Mouse (Mus musculus) inflammation-experienced regulatory T-cells (primary cell): ENCODE measurements around the gene Zfp354c. TPM values are rescaled to one million over a fixed set of nuclear protein-coding genes. Genes with fewer than 3 reads are reported as not detected.

Experiments
- polyA plus RNA-seq, 2 experiments: library from polyadenylated mRNA; unstranded; fragments of 100-300 nt; shearing (Covaris generic); gene quantifications; one replicate each; pipeline ENCODE4 v1.2.1; 2017

Gene Zfp354c
- polyA plus RNA-seq: 1 to 10 TPM; 3.0 to 5.9 TPM

DNA sequence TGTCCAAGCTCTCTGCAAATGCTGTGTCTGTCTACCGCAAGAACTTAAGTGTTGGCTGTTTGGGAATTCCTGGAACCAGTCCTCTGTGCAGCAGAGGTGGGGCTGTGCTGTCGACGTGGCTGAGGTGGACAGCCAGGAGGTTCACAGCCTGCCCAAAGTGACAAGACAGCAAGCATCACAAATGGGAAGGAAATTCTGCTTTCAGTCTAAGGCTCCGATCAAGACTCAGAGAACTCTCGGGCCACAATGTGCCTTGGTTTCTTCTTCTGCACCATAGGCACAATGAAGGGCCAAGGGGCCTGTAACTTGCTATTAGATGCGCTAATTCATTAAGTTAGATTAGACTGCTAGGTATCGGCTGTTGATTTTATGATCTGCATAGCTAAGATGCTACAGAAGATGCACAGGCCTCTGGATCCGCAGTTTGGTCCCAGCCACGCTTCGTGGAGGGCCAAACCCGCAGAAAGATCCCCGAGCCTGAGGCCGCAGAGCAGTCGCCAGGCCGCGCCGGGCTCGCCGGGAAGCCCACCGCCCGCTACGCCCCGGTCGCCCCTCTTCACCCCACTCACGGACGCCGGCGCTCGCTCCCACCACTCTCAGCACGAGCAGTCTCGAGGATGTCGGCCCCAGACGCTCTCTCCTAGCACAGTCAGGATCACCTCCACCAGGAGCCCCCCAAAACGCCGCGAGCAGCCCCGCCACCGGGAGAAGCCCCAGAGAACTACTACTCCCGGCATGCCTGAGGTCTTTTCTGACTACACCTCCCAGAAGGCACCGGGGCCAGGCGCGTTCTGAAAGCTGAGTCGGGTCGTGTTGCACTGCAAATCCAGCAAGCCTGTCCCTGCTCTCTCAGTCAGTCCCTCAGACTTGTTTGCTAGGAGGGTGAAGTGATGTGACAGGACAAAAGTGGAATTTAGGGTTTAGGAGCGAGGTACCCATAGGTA, at the start of gene Zfp354c:
Gene Zfp354c (minus strand): TSS at position 715 of the 944 bp plus-strand sequence.

DNA sequence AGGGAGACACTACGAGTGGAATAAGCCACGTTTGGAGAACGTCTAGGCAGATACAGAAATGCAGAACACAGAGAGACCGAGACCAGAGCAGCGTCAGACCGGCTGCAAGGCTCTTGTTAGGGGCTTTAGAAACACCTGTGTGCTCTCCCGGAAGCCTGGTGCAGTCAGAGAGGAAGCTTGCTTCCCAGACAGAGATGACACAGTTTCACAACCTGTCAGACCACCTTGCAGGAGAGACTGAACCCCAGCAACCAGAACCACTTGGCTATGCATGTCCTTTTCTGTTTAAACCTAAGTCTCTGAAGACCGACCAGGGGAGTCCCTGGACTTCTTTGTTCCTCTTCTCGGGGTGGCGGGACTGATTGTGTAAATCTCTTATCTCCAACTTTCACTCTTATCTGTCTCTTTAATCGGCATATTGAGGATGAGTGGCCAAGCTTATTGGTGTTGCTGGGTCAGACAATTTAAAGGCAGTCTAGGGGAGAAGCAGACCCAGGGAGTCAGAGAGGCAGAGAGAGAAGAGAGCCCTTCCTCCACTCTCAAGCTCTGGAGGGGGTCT, 22.7 kb upstream of the Zfp354c start, which contains the start of gene Grm6:
Gene Grm6 (plus strand): TSS at position 509 of the 559 bp plus-strand sequence.

DNA sequence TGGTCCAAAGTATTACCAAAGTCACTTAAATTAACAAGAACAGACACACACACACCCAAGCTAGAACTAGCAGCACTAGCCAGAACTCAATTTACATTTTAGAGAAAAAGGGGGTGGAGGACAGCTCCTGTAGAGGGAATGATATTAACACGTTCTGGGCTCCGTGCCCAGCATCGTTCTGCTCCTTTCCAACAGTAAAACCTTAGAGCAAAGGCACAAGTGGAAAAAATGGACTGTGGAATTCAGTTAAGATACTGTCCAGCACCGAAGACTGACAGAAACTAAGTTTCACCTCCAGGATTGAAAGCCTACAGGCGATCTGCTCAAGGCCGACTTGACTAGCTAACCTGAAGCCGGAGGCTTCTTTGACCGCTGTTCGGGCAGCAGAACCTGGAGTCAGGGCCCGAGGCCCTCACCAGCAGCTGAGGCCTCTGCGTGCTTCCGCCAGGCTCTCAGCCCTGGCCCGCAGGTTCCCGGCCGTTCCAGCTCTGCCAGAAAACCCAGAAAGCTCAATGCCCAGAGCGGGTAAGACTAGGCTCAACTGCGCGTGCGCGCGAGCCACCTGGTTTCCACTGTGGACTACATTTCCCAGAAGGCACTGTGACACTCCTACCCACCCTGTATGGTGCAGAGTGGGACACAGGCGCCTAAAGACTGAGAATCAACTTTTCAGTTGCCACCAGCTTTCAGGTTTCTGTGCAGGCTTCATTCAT, 13.7 kb upstream of the Zfp354c start, which contains the start of gene Zfp879:
Gene Zfp879 (minus strand): TSS at position 530 of the 713 bp plus-strand sequence.

Other genes starting within 250 kb of the Zfp354c start
- 1 to 10 TPM in 1 of 2 experiments, under 1 TPM in 1; 0.18 to 1.1 TPM for gene Adamts2, start 225.6 kb downstream of the Zfp354c start, polyA plus RNA-seq
- 1 to 10 TPM in 1 of 2 experiments, under 1 TPM in 1; 0.14 to 1.2 TPM for gene Zfp879, start 13.8 kb upstream of the Zfp354c start, polyA plus RNA-seq
- under 1 TPM; 0.72 to 0.94 TPM for gene Grm6, start 23.0 kb upstream of the Zfp354c start, polyA plus RNA-seq
- gene Zfp454, start 59.9 kb upstream of the Zfp354c start, polyA plus RNA-seq: not detected
- gene Zfp2, start 88.4 kb upstream of the Zfp354c start, polyA plus RNA-seq: 1 to 10 TPM in 1 of 2 experiments, under 1 TPM in 1; 0.31 to 2.4 TPM
- not detected for gene Zfp354b, start 103.9 kb upstream of the Zfp354c start, polyA plus RNA-seq
- gene 4933414I15Rik, start 116.0 kb upstream of the Zfp354c start, polyA plus RNA-seq: 1 to 10 TPM in 1 of 2 experiments, not detected in 1; 1.1 TPM
- not detected for gene Prop1, start 126.0 kb upstream of the Zfp354c start, polyA plus RNA-seq
- gene Olfr1378, start 138.8 kb upstream of the Zfp354c start, polyA plus RNA-seq: not detected
- gene Olfr1377, start 154.2 kb upstream of the Zfp354c start, polyA plus RNA-seq: not detected
- gene Olfr51, start 175.9 kb upstream of the Zfp354c start, polyA plus RNA-seq: under 1 TPM in 1 of 2 experiments, not detected in 1; 0.45 TPM
- 1 to 10 TPM in 1 of 2 experiments, under 1 TPM in 1; 0.07 to 1.1 TPM for gene Olfr54, start 186.5 kb upstream of the Zfp354c start, polyA plus RNA-seq
- gene Olfr1375, start 220.4 kb upstream of the Zfp354c start, polyA plus RNA-seq: not detected
- gene Zfp354a, start 231.5 kb upstream of the Zfp354c start, polyA plus RNA-seq: under 1 TPM in 1 of 2 experiments, not detected in 1; 0.26 TPM